Mouse (Mus musculus) gastrocnemius, postnatal 4 days (tissue): ENCODE data around the gene Cemip. TPM values are rescaled to one million over a fixed set of nuclear protein-coding genes. Genes with fewer than 3 reads are reported as not detected.

Experiments
- DNase-seq, 2 experiments: peaks; one replicate each; pipeline ENCODE4 v3.0.0; 2021 to 2022; ENCODE audit warnings: low spot score in 2 of 2, mixed read lengths in 2 of 2
- total RNA-seq, 2 experiments: library from RNA; stranded (reverse); gene quantifications; 2 replicates each; pipeline ENCODE4 v1.2.3; 2021

Cemip gene
- total RNA-seq, 2 experiments from 2014 or later, result 0.62 to 0.69 TPM

- DNase-seq, result peak in 1 of 2 experiments; percentile 23
Measured at GRCm38 (mm10) chr7:84029120-84029771, 57.1 kb downstream of the Cemip start.

- DNase-seq, result no peak
Measured at GRCm38 (mm10) chr7:84028368-84028767, 57.9 kb downstream of the Cemip start.

- no peak for DNase-seq
Measured at GRCm38 (mm10) chr7:84026950-84027585, 59.2 kb downstream of the Cemip start.

GRCm38 (mm10) chr7:84026090-84026489 lies 60.2 kb downstream of the Cemip start:
- no peak for DNase-seq

- no peak for DNase-seq
Measured at GRCm38 (mm10) chr7:84023466-84023865, 62.8 kb downstream of the Cemip start.

- no peak for DNase-seq
Measured at GRCm38 (mm10) chr7:84022462-84022861, 63.8 kb downstream of the Cemip start.

- no peak for DNase-seq
Measured at GRCm38 (mm10) chr7:84019381-84019780, 66.9 kb downstream of the Cemip start.

- DNase-seq, result peak in 1 of 2 experiments; percentile 34
Measured at GRCm38 (mm10) chr7:84018291-84019266, 67.7 kb downstream of the Cemip start.

GRCm38 (mm10) chr7:84015050-84015449 lies 71.3 kb downstream of the Cemip start:
- no peak for DNase-seq

- DNase-seq, result peak in 1 of 2 experiments; percentile 21
Measured at GRCm38 (mm10) chr7:84013656-84014055, 72.6 kb downstream of the Cemip start.

- DNase-seq, result no peak
Measured at GRCm38 (mm10) chr7:84004357-84004756, 81.9 kb downstream of the Cemip start.

GRCm38 (mm10) chr7:84001516-84001915 lies 84.8 kb downstream of the Cemip start:
- DNase-seq, result no peak

GRCm38 (mm10) chr7:84000671-84001070 lies 85.6 kb downstream of the Cemip start:
- no peak for DNase-seq

GRCm38 (mm10) chr7:83999647-84000046 lies 86.7 kb downstream of the Cemip start:
- no peak for DNase-seq

- DNase-seq, result no peak
Measured at GRCm38 (mm10) chr7:83994348-83994747, 92.0 kb downstream of the Cemip start.

- no peak for DNase-seq
Measured at GRCm38 (mm10) chr7:83989294-83989693, 97.0 kb downstream of the Cemip start.

- DNase-seq, result no peak
Measured at GRCm38 (mm10) chr7:83985751-83986150, 100.6 kb downstream of the Cemip start.

GRCm38 (mm10) chr7:83982566-83982965 lies 103.7 kb downstream of the Cemip start:
- DNase-seq, result no peak

GRCm38 (mm10) chr7:83978945-83979536 lies 107.3 kb downstream of the Cemip start:
- DNase-seq, result no peak

GRCm38 (mm10) chr7:83978410-83978809 lies 107.9 kb downstream of the Cemip start:
- DNase-seq, result no peak

GRCm38 (mm10) chr7:83976413-83976958 lies 109.8 kb downstream of the Cemip start:
- no peak for DNase-seq
